Mouse (Mus musculus) thymus, adult 2 months (tissue): ENCODE measurements around the gene G430095P16Rik.

Source experiments
- CTCF ChIP-seq: fragments of 200-500 bp; IDR thresholded peaks from 2 replicates; pipeline ENCODE4 v1.5.1; 2012; ENCODE audit warnings: mild to moderate bottlenecking, control low read depth, low read length, moderate library complexity, borderline replicate concordance; ENCODE audit not compliant: control insufficient read depth, poor library complexity, insufficient read depth; ENCODE audit errors: extremely low read depth
- POLR2A ChIP-seq: fragments of 200-500 bp; IDR thresholded peaks from 2 replicates; pipeline ENCODE4 v1.6.1; 2012; ENCODE audit warnings: mild to moderate bottlenecking, low read length, control low read depth, moderate library complexity; ENCODE audit not compliant: control insufficient read depth, poor library complexity, insufficient read depth; ENCODE audit errors: extremely low read depth

DNA sequence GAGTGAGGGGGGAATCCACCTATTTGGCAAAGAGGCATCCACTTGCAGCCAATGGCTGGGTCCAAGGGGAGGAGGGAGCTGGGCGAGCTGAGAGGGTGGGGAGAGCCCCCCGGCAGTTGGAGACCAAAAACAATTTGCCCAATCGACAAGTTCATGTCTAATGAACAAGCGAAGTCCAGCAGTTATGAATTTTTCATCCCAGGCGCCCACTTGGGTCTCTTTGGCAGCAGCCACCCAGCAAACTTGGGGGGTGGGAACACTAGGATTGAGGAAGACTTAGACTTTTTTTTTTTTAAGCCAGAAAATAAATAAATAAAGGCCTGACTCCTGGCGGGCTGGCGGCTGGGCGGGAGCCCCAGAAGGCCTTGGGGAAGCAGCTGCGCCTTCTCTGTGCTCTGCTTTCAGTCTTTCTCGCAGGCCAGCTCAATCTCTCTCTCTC lies 51.7 kb downstream of the G430095P16Rik start:
- TF ChIP-seq CTCF (no peak), POLR2A (no peak)
